Mouse (Mus musculus) small intestine, adult 2 months (tissue): Measurements from ENCODE around the gene Bace1.

ENCODE experiments used
- CTCF ChIP-seq: fragments of 200-500 bp; IDR thresholded peaks from 2 replicates; pipeline ENCODE4 v1.5.1; 2012; ENCODE audit warnings: low read depth, mild to moderate bottlenecking, control low read depth, inconsistent platforms, low read length, moderate library complexity, mixed read lengths; ENCODE audit not compliant: insufficient replicate concordance, insufficient read length; ENCODE audit errors: extremely low read depth
- POLR2A ChIP-seq: fragments of 200-500 bp; IDR thresholded peaks from 2 replicates; pipeline ENCODE4 v1.6.1; 2012; ENCODE audit warnings: low read depth, mild to moderate bottlenecking, control low read depth, inconsistent platforms, low read length, moderate library complexity

DNA sequence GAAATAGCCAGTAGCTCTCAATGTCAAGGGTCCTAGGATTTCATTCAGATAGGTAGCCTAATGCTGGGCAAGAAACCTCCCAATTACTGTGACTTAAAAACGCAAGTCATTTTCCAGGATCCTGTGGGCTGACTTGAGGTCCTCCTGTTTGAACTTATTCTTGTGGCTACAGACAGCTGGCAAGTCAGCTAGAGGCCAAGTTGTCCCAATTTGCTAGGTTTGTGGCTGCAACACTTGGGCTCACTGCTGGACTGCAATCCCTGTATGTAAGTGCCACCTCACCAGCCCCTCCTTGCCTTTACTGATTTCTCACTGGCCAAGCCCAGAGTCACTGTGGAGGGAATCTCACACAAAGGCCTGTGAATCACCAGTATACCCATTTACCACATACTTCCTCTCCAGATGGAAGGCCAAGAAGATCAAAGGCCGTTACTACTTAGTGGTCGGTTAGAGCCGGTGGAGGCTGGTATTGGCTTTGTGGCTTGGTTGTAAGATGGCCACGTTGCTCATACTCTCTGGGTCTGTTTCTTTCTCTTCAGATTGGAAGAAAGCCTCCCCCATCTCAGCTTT is 8.6 kb downstream of the Bace1 start:
- no peak for TF ChIP-seq CTCF
- TF ChIP-seq POLR2A = no peak
